Mouse (Mus musculus) limb, embryonic 15.5 days (tissue): ENCODE results near the gene Slc25a47. TPM values are rescaled to one million over a fixed set of nuclear protein-coding genes. Genes with fewer than 3 reads are reported as not detected.

Experiments used
- ATAC-seq: fragments of 200-750 bp; cut with Nextera tagmentation; 2 replicates; pipeline ENCODE4 v1.8.0; 2017; ENCODE audit warnings: low read depth, moderate TSS enrichment; ENCODE audit not compliant: insufficient number of reproducible peaks, low FRiP score, low TSS enrichment
- H3K27ac ChIP-seq: fragments of 300-500 bp; sonication (generic); 2 replicates; pipeline ENCODE4 v1.5.1; 2015; ENCODE audit warnings: moderate library complexity, mild to moderate bottlenecking, inconsistent platforms
- H3K27me3 ChIP-seq: fragments of 300-500 bp; sonication (generic); 2 replicates; pipeline ENCODE4 v1.6.1; 2015; ENCODE audit warnings: inconsistent platforms
- H3K36me3 ChIP-seq: fragments of 300-500 bp; sonication (generic); 2 replicates; pipeline ENCODE4 v1.6.1; 2015; ENCODE audit warnings: inconsistent platforms
- H3K4me1 ChIP-seq: fragments of 300-500 bp; sonication (generic); 2 replicates; pipeline ENCODE4 v1.6.1; 2015; ENCODE audit warnings: inconsistent platforms
- H3K4me2 ChIP-seq: fragments of 300-500 bp; sonication (generic); 2 replicates; pipeline ENCODE4 v1.6.1; 2015; ENCODE audit warnings: mild to moderate bottlenecking, inconsistent platforms
- H3K4me3 ChIP-seq: fragments of 300-500 bp; sonication (generic); 2 replicates; pipeline ENCODE4 v1.5.1; 2015; ENCODE audit warnings: mild to moderate bottlenecking, inconsistent platforms
- H3K9ac ChIP-seq: fragments of 300-500 bp; sonication (generic); 2 replicates; pipeline ENCODE4 v1.6.1; 2015; ENCODE audit warnings: inconsistent platforms
- H3K9me3 ChIP-seq: fragments of 300-500 bp; sonication (generic); 2 replicates; pipeline ENCODE4 v1.6.1; 2016; ENCODE audit warnings: inconsistent platforms
- WGBS: fragments of 180-500 bp; shearing (Covaris S2); methylation state at CpG from one replicate; pipeline ENCODE4 v1.1.7; 2015; 5-methylcytosine and 5-hydroxymethylcytosine counted together
- polyA plus RNA-seq: library from polyadenylated mRNA; unstranded; fragments of >200 nt; fragmentation: Nextera tagmentation; extraction: Ambion mirVana; gene quantifications from 2 replicates; pipeline ENCODE4 v1.2.1, GENCODE M21; 2015

The Slc25a47 gene
- 10.4 and 12.0 TPM in 2 replicates for polyA plus RNA-seq

- H3K4me2 ChIP-seq = peak within 1 kb of the TSS; percentile 91
- H3K4me3 ChIP-seq = peak within 1 kb of the TSS; percentile 66
- peaks cover 2% of the 10 kb centered on the region for H3K36me3 ChIP-seq
- peak within 1 kb of the TSS; percentile 57 for H3K9ac ChIP-seq
- under 1% methylated on average over 52 of the region's 53 CpGs for WGBS
- peak within 1 kb of the TSS; percentile 90 for H3K27ac ChIP-seq
- peaks cover 46% of the 10 kb centered on the region for H3K4me1 ChIP-seq
- ATAC-seq = peak; percentile 98
- no peaks in the 10 kb centered on the region for H3K9me3 ChIP-seq
- no peaks in the 10 kb centered on the region for H3K27me3 ChIP-seq
Measured at GRCm38 (mm10) chr12:108835840-108836409, at the start of gene Slc25a47, which contains the start of gene Slc25a29. TSS of gene Slc25a47 (plus strand) at chr12:108836046. TSS of gene Slc25a29 (minus strand) at chr12:108835883.

- Histone ChIP-seq H3K4me2 (no peak overlapping the region), H3K9ac (no peak overlapping the region), H3K27me3 (no peaks in the 10 kb centered on the region), H3K4me3 (no peak overlapping the region), H3K4me1 (peaks cover 6% of the 10 kb centered on the region; the same call in 1 of the 2 replicates), H3K27ac (no peak overlapping the region), H3K9me3 (no peaks in the 10 kb centered on the region), H3K36me3 (peaks cover 14% of the 10 kb centered on the region; the same call in 1 of the 2 replicates)
- ATAC-seq = no peak
- 86% methylated on average over 2 of the region's 2 CpGs for WGBS
Measured at GRCm38 (mm10) chr12:108787329-108787728, 48.5 kb upstream of the Slc25a47 start.

- H3K4me2 ChIP-seq = peak overlapping the region; percentile 45
- peak overlapping the region; percentile 98 for H3K4me3 ChIP-seq
- WGBS = under 1% methylated on average over 52 of the region's 52 CpGs
- no peaks in the 10 kb centered on the region for H3K27me3 ChIP-seq
- H3K36me3 ChIP-seq = no peaks in the 10 kb centered on the region
- H3K4me1 ChIP-seq = peaks cover 14% of the 10 kb centered on the region
- H3K27ac ChIP-seq = peak overlapping the region; percentile 99
- no peaks in the 10 kb centered on the region for H3K9me3 ChIP-seq
- ATAC-seq = peak; percentile 48
- H3K9ac ChIP-seq = peak overlapping the region; percentile 93
Measured at GRCm38 (mm10) chr12:108792152-108792545, 43.7 kb upstream of the Slc25a47 start.

GRCm38 (mm10) chr12:108792546-108793452 is 43.0 kb upstream of the Slc25a47 start, which contains the start of gene Yy1:
TSS of gene Yy1 (plus strand) at chr12:108792973.
- peak; percentile 95 for ATAC-seq
- no peaks in the 10 kb centered on the region for H3K36me3 ChIP-seq
- H3K9ac ChIP-seq = peak within 1 kb of the TSS; percentile 93
- WGBS = under 1% methylated on average over 82 of the region's 127 CpGs
- peak within 1 kb of the TSS; percentile 45 for H3K4me2 ChIP-seq
- H3K9me3 ChIP-seq = no peaks in the 10 kb centered on the region
- H3K27me3 ChIP-seq = no peaks in the 10 kb centered on the region
- H3K4me1 ChIP-seq = peaks cover 14% of the 10 kb centered on the region
- H3K4me3 ChIP-seq = peak within 1 kb of the TSS; percentile 98
- peak within 1 kb of the TSS; percentile 99 for H3K27ac ChIP-seq

- Histone ChIP-seq H3K36me3 (no peaks in the 10 kb centered on the region), H3K9ac (peak overlapping the region; percentile 93), H3K4me2 (peak overlapping the region; percentile 42), H3K4me1 (peaks cover 14% of the 10 kb centered on the region), H3K27me3 (no peaks in the 10 kb centered on the region), H3K9me3 (no peaks in the 10 kb centered on the region), H3K4me3 (peak overlapping the region; percentile 98), H3K27ac (peak overlapping the region; percentile 99)
- no peak for ATAC-seq
- 1% methylated on average over 48 of the region's 71 CpGs for WGBS
Measured at GRCm38 (mm10) chr12:108793453-108793941, 42.3 kb upstream of the Slc25a47 start.

GRCm38 (mm10) chr12:108794078-108794711 is 41.7 kb upstream of the Slc25a47 start:
- peak overlapping the region; percentile 93 for H3K9ac ChIP-seq
- peak overlapping the region; percentile 99 for H3K27ac ChIP-seq
- no peaks in the 10 kb centered on the region for H3K27me3 ChIP-seq
- H3K4me1 ChIP-seq = peaks cover 14% of the 10 kb centered on the region
- peak; percentile 66 for ATAC-seq
- WGBS = under 1% methylated on average over 58 of the region's 94 CpGs
- H3K4me2 ChIP-seq = peak overlapping the region; percentile 53
- peak overlapping the region; percentile 98 for H3K4me3 ChIP-seq
- no peaks in the 10 kb centered on the region for H3K36me3 ChIP-seq
- H3K9me3 ChIP-seq = no peaks in the 10 kb centered on the region

GRCm38 (mm10) chr12:108794979-108795537 is 40.8 kb upstream of the Slc25a47 start:
- 0 out of 2 replicates have a peak, but pooled peaks cover 4% of the 10 kb centered on the region for H3K36me3 ChIP-seq
- H3K4me3 ChIP-seq = peak overlapping the region; percentile 98
- no peaks in the 10 kb centered on the region for H3K27me3 ChIP-seq
- ATAC-seq = no peak
- peaks cover 14% of the 10 kb centered on the region for H3K4me1 ChIP-seq
- H3K4me2 ChIP-seq = peak overlapping the region; percentile 53
- H3K9me3 ChIP-seq = no peaks in the 10 kb centered on the region
- WGBS = 12% methylated on average over 9 of the region's 9 CpGs
- peak overlapping the region; percentile 99 for H3K27ac ChIP-seq
- peak overlapping the region; percentile 93; the same call in 1 of the 2 replicates for H3K9ac ChIP-seq

GRCm38 (mm10) chr12:108801613-108802012 is 34.2 kb upstream of the Slc25a47 start:
- H3K4me2 ChIP-seq = no peak overlapping the region
- no peak overlapping the region for H3K9ac ChIP-seq
- H3K4me1 ChIP-seq = peaks cover 9% of the 10 kb centered on the region
- ATAC-seq = no peak
- peaks cover 8% of the 10 kb centered on the region; the same call in 1 of the 2 replicates for H3K36me3 ChIP-seq
- no peak overlapping the region for H3K4me3 ChIP-seq
- H3K27me3 ChIP-seq = no peaks in the 10 kb centered on the region
- no peaks in the 10 kb centered on the region for H3K9me3 ChIP-seq
- H3K27ac ChIP-seq = no peak overlapping the region
- WGBS = 75% methylated on average over 2 of the region's 2 CpGs

- peaks cover 24% of the 10 kb centered on the region for H3K36me3 ChIP-seq
- 83% methylated on average over 2 of the region's 2 CpGs for WGBS
Measured at GRCm38 (mm10) chr12:108804388-108804787, 31.5 kb upstream of the Slc25a47 start.

GRCm38 (mm10) chr12:108808465-108808864 is 27.4 kb upstream of the Slc25a47 start:
- H3K36me3 ChIP-seq = peaks cover 20% of the 10 kb centered on the region
- whole genome bisulfite sequencing = 84% methylated on average over 2 of the region's 2 CpGs
- no peaks in the 10 kb centered on the region for H3K27me3 ChIP-seq
- no peak overlapping the region for H3K27ac ChIP-seq
- no peak overlapping the region for H3K4me2 ChIP-seq
- ATAC-seq = no peak
- H3K4me3 ChIP-seq = no peak overlapping the region
- no peaks in the 10 kb centered on the region for H3K4me1 ChIP-seq
- H3K9me3 ChIP-seq = no peaks in the 10 kb centered on the region
- H3K9ac ChIP-seq = no peak overlapping the region

More at GRCm38 (mm10) chr12:108804388-108804787, 31.5 kb upstream of the Slc25a47 start:
- ATAC-seq = no peak
- Histone ChIP-seq H3K27ac (no peak overlapping the region), H3K4me2 (no peak overlapping the region), H3K9me3 (no peaks in the 10 kb centered on the region), H3K27me3 (no peaks in the 10 kb centered on the region), H3K4me1 (peaks cover 9% of the 10 kb centered on the region), H3K9ac (no peak overlapping the region), H3K4me3 (no peak overlapping the region)

GRCm38 (mm10) chr12:108809771-108810170 is 26.1 kb upstream of the Slc25a47 start:
- Histone ChIP-seq H3K27ac (no peak overlapping the region), H3K9me3 (no peaks in the 10 kb centered on the region), H3K36me3 (peaks cover 23% of the 10 kb centered on the region), H3K9ac (no peak overlapping the region), H3K27me3 (no peaks in the 10 kb centered on the region), H3K4me2 (no peak overlapping the region), H3K4me1 (no peaks in the 10 kb centered on the region), H3K4me3 (no peak overlapping the region)
- 73% methylated on average over 1 of the region's 1 CpGs for WGBS
- ATAC-seq = no peak
